Mouse (Mus musculus) monocyte, adult 2 months (primary cell): ENCODE results near the gene Duxbl3.
"Not testable (repeated sequence)": the region's sequence is repeated elsewhere in the genome, so short reads cannot be mapped to it uniquely, and the experiment has no call there.

Experiments used
- DNase-seq, 2 experiments: peaks; one replicate each; pipeline ENCODE4 v3.0.0; 2022; ENCODE audit warnings: low spot score in 2 of 2, low read depth in 1 of 2

Duxbl3 gene

GRCm38 (mm10) chr14:26257756-26258617, at the start of gene Duxbl3:
TSS of gene Duxbl3 (plus strand) at chr14:26257962.
- not testable (repeated sequence) for DNase-seq

- not testable (repeated sequence) for DNase-seq
Measured at GRCm38 (mm10) chr14:26216233-26217000, 41.3 kb upstream of the Duxbl3 start.

DNA sequence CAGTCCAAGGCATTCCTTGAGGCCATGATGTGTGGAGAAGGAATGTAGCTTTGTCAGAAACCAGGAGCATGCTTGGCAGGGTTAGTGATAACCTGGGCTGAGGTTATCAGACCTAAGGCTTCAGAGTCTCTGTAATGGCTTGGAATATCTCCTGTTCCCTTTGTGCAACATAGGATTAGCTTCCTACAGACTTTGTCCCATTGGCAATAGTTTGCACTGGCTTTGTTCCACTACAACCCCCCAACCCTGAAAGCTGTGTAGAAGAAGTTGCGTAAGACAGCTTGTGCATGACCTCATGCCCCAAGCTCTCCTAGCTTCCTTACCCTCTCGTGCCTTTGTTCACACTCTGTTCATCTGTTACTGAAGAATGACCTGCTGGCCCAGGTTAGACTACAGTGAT, 20.6 kb upstream of the Duxbl3 start:
- not testable (repeated sequence) for DNase-seq

DNA sequence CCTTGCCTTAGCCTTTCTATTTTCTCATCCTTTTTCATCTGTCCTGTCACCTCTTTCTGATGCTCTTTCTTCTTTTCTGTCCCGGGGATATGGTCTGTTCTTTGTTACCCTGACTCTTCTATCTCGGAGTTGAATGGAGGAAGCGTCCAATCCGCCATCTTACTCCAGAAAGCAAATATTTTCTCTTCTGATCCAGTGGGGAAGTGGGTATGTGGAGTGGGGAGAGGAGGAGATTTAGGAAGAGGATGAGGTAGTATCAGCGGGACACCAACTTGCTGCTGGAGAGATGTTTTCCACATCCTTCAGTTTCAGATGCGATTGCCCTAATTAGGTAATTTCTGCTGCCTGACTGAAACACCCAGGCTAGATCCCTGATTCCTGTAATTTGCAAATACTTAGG, 967 bp downstream of the Duxbl3 start:
- not testable (repeated sequence) for DNase-seq

GRCm38 (mm10) chr14:26286737-26287136, 29.0 kb downstream of the Duxbl3 start:
- not testable (repeated sequence) for DNase-seq

GRCm38 (mm10) chr14:26293859-26294258, 36.1 kb downstream of the Duxbl3 start:
- DNase-seq: no peak

DNA sequence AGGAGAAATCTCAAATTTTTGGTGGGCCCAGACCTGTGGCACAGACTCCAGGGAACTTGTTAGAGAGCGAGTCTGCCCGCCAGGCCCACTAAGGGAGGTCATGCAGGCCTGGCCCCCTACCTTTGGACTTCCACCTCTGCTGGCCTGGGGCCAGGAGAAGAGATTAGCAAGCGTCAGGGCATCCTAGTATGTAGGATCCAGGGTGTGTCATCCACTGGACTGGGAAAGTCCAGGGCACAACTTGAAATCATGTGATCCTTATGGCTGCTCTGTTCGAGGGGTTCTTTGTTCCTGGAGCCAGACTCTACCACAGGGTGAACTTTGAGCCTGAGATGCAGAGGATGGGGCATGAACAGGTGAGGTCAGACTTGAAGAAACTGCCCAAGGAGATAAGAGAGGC, 39.3 kb downstream of the Duxbl3 start:
- DNase-seq: no peak

GRCm38 (mm10) chr14:26297484-26297883, 39.7 kb downstream of the Duxbl3 start:
- DNase-seq: no peak

- DNase-seq: no peak
Measured at GRCm38 (mm10) chr14:26303111-26303510, 45.3 kb downstream of the Duxbl3 start.

- DNase-seq: no peak
Measured at GRCm38 (mm10) chr14:26306032-26306431, 48.3 kb downstream of the Duxbl3 start.

DNA sequence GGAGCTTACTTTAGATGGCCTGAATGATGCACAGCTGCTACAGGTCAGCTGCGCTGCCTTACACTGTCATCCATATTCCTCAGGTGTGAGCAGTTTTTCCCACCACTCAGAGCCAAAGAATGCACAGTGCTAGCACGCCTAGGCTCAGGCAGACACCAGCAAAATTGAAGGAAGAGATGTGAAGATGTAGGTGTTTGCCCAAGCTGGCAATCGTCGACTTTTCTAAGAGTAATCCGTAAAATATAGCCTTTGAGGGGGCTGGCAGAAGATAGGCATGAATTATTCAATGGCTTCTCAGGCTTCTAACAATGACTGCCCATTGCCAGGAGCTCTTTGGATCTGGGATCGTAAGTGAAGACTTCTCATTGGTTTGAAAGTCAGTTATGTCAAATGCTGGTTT, 51.1 kb downstream of the Duxbl3 start:
- DNase-seq: no peak

DNA sequence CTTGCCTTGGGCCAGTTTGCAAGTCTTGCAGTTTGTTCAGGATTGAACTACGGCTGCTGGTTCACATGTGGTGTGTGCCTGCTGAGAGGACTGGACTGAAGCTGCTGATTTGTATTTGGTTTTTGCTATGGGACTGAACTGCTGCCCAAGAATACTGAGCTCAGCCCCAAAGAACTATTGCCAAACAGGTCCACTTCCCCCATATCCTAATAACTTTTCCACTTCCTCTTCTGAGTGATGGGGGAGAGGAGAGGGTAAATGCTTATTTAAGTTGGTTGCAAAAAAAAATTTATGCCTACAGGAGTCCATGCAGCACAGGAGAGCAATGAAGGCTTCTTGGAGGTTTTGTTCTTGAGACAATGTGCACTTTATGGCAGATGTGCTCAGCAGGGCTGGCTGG, 51.7 kb downstream of the Duxbl3 start:
- DNase-seq: no peak

DNA sequence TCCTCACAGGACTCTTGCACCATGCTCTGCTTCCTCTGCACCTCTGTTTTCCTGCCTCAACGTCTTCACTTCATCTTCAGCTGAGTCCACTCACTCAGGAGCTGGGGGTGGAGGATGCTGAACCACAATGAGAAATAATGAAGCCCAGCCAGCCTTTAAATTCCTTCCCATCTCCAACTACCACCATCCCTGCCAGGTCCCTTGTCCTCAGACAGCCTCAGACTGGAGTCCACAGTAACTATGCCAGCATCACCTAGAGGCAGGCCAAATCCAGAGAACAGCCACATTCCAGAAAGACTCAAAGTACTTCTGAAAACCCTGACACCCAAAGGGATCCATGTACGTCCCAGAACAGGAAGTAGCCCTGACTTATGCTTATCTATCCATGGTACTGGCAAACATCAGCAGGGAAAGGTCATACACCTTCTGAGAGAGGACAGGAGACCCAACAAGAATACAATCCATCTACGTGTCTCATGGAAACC, 58.5 kb downstream of the Duxbl3 start:
- DNase-seq: no peak
